Mouse (Mus musculus) midbrain, embryonic 16.5 days (tissue): ENCODE results near the gene Hspb6. TPM values are rescaled to one million over a fixed set of nuclear protein-coding genes. Genes with fewer than 3 reads are reported as not detected.
A peak's percentile ranks its signal among the peaks of the same experiment; 100 is the strongest.

ENCODE experiments used
- ATAC-seq: fragments of 200-750 bp; cut with Nextera tagmentation; 2 replicates; pipeline ENCODE4 v1.8.0; 2017; ENCODE audit warnings: moderate TSS enrichment
- H3K27ac ChIP-seq: fragments of 300-500 bp; sonication (generic); 2 replicates; pipeline ENCODE4 v1.5.1; 2014; ENCODE audit warnings: mild to moderate bottlenecking, low read length, mixed read lengths
- H3K27me3 ChIP-seq: fragments of 300-500 bp; sonication (generic); 2 replicates; pipeline ENCODE4 v1.6.1; 2014; ENCODE audit warnings: low read depth, low read length, mixed read lengths; ENCODE audit not compliant: control insufficient read depth, insufficient read depth
- H3K36me3 ChIP-seq: fragments of 300-500 bp; sonication (generic); 2 replicates; pipeline ENCODE4 v1.6.1; 2014; ENCODE audit warnings: mild to moderate bottlenecking, low read length, moderate library complexity, mixed read lengths; ENCODE audit not compliant: control insufficient read depth, insufficient read depth
- H3K4me1 ChIP-seq: fragments of 300-500 bp; sonication (generic); 2 replicates; pipeline ENCODE4 v1.6.1; 2014; ENCODE audit warnings: mild to moderate bottlenecking, low read length, mixed read lengths; ENCODE audit not compliant: control insufficient read depth, insufficient read depth
- H3K4me2 ChIP-seq: fragments of 300-500 bp; sonication (generic); 2 replicates; pipeline ENCODE4 v1.6.1; 2014; ENCODE audit warnings: mild to moderate bottlenecking, low read length, mixed read lengths
- H3K4me3 ChIP-seq: fragments of 300-500 bp; sonication (generic); 2 replicates; pipeline ENCODE4 v1.5.1; 2014; ENCODE audit warnings: low read depth, mild to moderate bottlenecking, low read length, moderate library complexity, mixed read lengths
- H3K9ac ChIP-seq: fragments of 300-500 bp; sonication (generic); 2 replicates; pipeline ENCODE4 v1.6.1; 2014; ENCODE audit warnings: low read depth, low read length, mixed read lengths
- H3K9me3 ChIP-seq: fragments of 300-500 bp; sonication (generic); replicated peaks from 2 replicates; pipeline ENCODE4 v1.6.1; 2014; ENCODE audit warnings: mild to moderate bottlenecking, low read length, mixed read lengths; ENCODE audit not compliant: control insufficient read depth, poor library complexity, severe bottlenecking
- WGBS: fragments of 180-500 bp; shearing (Covaris S2); extraction: QIAGEN DNeasy Blood & Tissue Kit; methylation state at CpG from one replicate; pipeline ENCODE4 v1.1.7; 2014; 5-methylcytosine and 5-hydroxymethylcytosine counted together
- polyA plus RNA-seq: library from polyadenylated mRNA; unstranded; fragments of >200 nt; fragmentation: Nextera tagmentation; extraction: Ambion mirVana; gene quantifications from 2 replicates; pipeline ENCODE4 v1.2.1, GENCODE M21; 2015

Gene Hspb6
- 7.5 and 11.2 TPM in 2 replicates for polyA plus RNA-seq

DNA sequence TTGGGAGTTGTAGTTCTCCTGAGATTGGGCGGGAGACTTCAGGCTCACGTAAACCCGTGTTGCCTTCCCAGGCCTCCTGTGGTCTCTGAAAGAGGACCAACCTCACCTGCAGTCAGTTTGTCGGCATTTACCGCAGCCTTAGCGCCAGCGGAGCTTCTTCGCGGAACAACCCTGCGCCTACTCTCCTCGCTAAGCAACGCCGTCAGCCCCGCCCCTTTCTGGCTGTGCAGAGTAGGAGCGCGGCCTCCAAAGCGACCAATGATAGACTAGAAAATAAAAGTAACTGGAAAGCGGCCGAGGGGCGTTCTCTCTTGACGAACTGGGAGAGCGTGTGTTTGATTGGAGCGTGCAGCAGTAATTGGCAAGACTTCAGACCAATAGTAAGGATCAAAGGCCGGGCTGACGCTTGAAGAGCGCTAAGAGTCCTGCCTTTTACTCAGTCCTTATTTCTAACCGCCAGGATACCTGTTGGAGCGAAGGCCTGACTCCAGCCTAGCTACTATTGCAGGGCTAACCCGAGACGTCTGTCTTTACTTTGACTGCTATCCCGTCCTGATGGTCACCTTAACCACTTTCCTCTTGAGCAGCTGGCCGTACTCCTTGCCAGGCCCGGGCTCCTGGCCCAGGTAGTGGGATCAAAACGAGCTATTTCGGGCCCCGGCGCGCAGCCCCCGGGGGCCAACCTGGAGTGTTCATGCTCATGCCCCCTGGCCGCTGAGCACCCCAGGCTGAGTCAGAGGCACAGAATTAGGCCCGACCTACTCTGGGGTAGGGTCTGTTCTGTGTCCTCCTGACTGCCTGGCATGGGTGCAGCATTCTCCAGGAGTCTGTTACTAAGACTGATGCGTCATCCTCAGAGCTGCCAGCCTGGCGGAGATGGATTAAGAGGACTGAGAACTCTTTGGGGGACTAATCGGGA is at the start of gene Hspb6, which contains the start of gene Proser3:
Gene Hspb6 (plus strand): TSS at position 77 of the 919 bp plus-strand sequence.
Gene Proser3 (minus strand): TSS at position 198 of the 919 bp plus-strand sequence.
- Histone ChIP-seq H3K9ac (peak within 1 kb of the TSS; percentile 65), H3K4me3 (peak within 1 kb of the TSS; percentile 54), H3K27me3 (no peaks in the 10 kb centered on the region), H3K27ac (peak within 1 kb of the TSS; percentile 93), H3K36me3 (peaks cover 19% of the 10 kb centered on the region), H3K4me2 (peak within 1 kb of the TSS; percentile 88), H3K4me1 (peaks cover 11% of the 10 kb centered on the region), H3K9me3 (no peaks in the 10 kb centered on the region)
- peak; percentile 96 for ATAC-seq
- under 1% methylated on average over 44 of the region's 44 CpGs for WGBS

DNA sequence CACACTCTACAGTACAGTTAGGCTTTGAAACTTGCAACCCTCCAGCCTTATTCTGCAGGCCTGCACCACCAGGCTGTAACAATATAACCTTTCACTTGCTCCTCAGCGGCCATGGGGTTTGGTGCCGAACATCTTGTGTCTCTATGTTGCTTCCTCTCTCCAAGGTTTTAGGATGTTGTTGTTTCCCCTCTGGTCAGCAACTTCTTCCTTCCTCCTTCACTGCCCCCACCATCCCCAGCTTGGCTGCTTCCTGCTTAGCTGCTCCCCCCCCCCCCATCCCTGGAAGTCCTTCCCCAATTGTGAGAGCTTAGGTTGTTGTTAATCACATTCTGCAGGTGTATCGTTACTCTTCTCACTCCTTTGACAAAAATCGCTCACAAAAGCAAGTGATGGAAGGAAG is 43.9 kb upstream of the Hspb6 start:
- no peak overlapping the region for H3K4me3 ChIP-seq
- no peak for ATAC-seq
- H3K36me3 ChIP-seq, result no peaks in the 10 kb centered on the region
- H3K9ac ChIP-seq, result no peak overlapping the region
- WGBS, result 71% methylated on average over 4 of the region's 4 CpGs
- H3K27ac ChIP-seq, result no peak overlapping the region
- H3K4me2 ChIP-seq, result no peak overlapping the region
- H3K4me1 ChIP-seq, result no peaks in the 10 kb centered on the region
- H3K27me3 ChIP-seq, result no peaks in the 10 kb centered on the region
- no peaks in the 10 kb centered on the region for H3K9me3 ChIP-seq

DNA sequence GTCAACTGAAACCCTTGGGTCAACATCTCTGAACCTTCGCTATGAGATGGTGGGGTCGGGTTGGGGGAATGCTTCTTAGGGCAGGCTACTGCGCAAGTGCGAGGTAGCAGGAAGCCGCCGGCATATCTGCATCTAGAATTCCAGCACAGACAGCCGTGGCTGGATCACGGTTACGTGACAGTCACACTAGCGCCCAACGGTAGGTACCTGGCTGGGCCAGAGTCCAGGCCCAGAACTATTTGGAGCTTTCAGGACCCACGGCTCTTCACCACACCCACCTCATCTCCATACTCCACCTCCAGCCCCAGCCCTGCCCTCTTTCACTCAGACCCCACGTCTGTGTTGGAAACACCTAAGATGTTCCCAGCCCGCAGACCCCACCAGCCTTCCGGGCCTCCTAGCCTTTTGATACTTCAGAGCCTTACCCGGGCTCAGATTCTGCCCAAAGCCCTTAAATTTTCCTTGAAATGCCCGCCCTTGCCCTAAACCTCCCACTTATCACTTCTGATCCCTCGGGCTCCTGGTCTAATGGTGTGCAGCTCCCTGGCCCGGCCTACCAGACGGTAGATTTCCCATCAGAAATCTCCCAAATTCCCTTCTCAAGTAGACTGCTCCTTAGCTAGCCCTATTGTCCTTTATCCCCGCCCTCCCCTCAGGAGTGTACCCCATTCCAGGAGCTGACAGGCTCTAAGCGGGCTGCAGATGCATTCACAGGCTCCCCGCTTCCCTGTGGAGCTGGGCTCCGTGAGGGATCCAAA is 36.8 kb upstream of the Hspb6 start:
- H3K4me2 ChIP-seq, result no peak overlapping the region
- H3K4me3 ChIP-seq, result no peak overlapping the region
- no peaks in the 10 kb centered on the region; the same call in 1 of the 2 replicates for H3K4me1 ChIP-seq
- ATAC-seq, result no peak
- H3K27ac ChIP-seq, result no peak overlapping the region
- no peak overlapping the region for H3K9ac ChIP-seq
- no peaks in the 10 kb centered on the region for H3K27me3 ChIP-seq
- no peaks in the 10 kb centered on the region for H3K36me3 ChIP-seq
- WGBS, result 54% methylated on average over 24 of the region's 24 CpGs
- H3K9me3 ChIP-seq, result no peaks in the 10 kb centered on the region

DNA sequence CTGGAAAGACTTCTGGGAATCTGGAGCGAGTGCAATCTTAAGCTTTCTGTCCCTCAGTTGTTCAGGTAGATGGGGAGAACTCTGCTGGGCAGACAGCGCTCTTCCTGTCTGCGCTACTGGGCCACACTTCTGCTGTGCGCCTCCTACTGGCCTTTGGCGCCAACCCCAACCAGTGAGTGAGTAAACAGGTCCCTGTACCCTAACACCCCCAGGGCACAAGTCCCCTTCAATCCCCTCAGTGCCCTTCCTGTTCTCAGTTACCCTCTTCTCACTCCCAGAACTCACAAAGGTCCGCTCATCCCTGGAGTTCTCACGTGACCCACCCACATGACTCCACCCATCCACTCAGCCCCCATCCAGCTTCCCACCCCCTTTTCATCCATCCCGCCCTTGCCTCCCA is 33.7 kb upstream of the Hspb6 start:
- peaks cover 8% of the 10 kb centered on the region for H3K36me3 ChIP-seq
- H3K4me2 ChIP-seq, result no peak overlapping the region
- WGBS, result 44% methylated on average over 8 of the region's 8 CpGs
- no peak overlapping the region for H3K27ac ChIP-seq
- no peaks in the 10 kb centered on the region for H3K9me3 ChIP-seq
- ATAC-seq, result no peak
- no peaks in the 10 kb centered on the region; the same call in 1 of the 2 replicates for H3K4me1 ChIP-seq
- H3K9ac ChIP-seq, result no peak overlapping the region
- H3K27me3 ChIP-seq, result no peaks in the 10 kb centered on the region
- H3K4me3 ChIP-seq, result no peak overlapping the region

DNA sequence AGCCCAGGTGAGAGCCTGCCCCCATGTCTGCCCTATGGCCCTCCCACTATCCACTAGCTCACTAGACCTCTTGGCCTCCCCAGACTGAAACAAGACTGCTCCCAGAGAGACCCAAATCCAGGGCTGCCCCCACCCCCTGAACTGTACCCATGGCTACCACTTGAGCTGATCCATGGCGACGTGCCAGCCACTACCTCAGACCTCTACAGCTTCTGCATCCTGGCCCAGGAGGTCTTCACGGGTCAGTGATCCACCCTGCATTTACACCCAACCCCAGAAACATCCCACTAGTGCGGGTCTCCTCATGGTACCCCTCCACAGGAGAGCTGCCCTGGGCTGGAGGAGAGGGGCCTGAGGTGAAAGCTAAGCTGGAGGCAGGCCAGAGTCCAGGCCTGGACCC is 31.6 kb upstream of the Hspb6 start:
- H3K27me3 ChIP-seq, result no peaks in the 10 kb centered on the region
- H3K36me3 ChIP-seq, result peaks cover 23% of the 10 kb centered on the region
- no peak overlapping the region for H3K27ac ChIP-seq
- no peaks in the 10 kb centered on the region; the same call in 1 of the 2 replicates for H3K4me1 ChIP-seq
- no peaks in the 10 kb centered on the region for H3K9me3 ChIP-seq
- no peak overlapping the region for H3K4me2 ChIP-seq
- whole genome bisulfite sequencing, result 37% methylated on average over 4 of the region's 4 CpGs
- H3K9ac ChIP-seq, result no peak overlapping the region
- peak; percentile 18 for ATAC-seq
- H3K4me3 ChIP-seq, result no peak overlapping the region

DNA sequence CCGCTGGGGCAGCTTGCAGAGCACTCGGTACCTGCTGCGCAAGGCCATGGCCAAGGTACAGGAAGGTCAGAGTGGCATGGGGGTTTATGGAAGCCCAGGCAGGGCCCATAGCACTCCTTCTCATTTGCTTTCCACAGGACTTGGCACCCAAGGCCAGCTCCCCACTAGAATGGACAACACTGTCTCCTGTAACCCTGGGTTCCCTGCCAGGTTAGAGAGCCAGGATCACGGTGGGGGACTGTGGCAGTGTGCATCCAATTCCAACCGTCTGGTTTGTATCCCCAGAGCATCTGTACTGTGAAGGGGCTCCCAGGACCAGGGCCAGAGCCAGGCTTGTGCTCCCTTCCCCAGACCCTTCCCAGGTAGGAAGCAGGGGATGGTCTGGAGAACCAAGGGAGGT is 31.1 kb upstream of the Hspb6 start:
- Histone ChIP-seq H3K9ac (no peak overlapping the region), H3K27ac (no peak overlapping the region), H3K4me1 (no peaks in the 10 kb centered on the region; the same call in 1 of the 2 replicates), H3K4me3 (no peak overlapping the region), H3K4me2 (no peak overlapping the region), H3K9me3 (no peaks in the 10 kb centered on the region), H3K36me3 (peaks cover 27% of the 10 kb centered on the region), H3K27me3 (no peaks in the 10 kb centered on the region)
- 62% methylated on average over 5 of the region's 5 CpGs for WGBS
- peak; percentile 6; the same call in 1 of the 2 replicates for ATAC-seq

DNA sequence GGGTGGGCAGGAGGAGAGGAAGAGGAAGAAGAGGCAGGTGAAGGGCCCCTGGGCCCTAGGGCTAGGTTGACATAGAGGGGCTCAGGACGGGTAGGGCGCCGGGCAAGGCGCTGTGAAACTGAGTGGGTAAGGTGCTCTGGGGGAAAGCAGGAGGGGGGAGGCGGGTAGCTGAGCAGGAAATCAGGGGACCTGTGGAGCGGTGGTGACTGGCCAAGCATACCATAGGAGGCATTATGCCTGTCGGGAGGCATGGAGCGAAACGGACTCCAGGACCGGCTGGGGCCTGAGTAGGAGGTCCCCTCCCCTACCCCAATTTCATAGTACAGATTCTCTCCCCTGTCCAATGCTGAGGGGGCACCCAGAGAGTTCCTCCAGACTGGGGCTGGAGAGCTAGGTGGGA is 29.1 kb upstream of the Hspb6 start:
- 76% methylated on average over 10 of the region's 10 CpGs for WGBS
- Histone ChIP-seq H3K27ac (no peak overlapping the region), H3K4me1 (no peaks in the 10 kb centered on the region; the same call in 1 of the 2 replicates), H3K9me3 (no peaks in the 10 kb centered on the region), H3K4me2 (no peak overlapping the region), H3K4me3 (no peak overlapping the region), H3K9ac (no peak overlapping the region), H3K27me3 (no peaks in the 10 kb centered on the region), H3K36me3 (peaks cover 39% of the 10 kb centered on the region)
- ATAC-seq, result no peak

DNA sequence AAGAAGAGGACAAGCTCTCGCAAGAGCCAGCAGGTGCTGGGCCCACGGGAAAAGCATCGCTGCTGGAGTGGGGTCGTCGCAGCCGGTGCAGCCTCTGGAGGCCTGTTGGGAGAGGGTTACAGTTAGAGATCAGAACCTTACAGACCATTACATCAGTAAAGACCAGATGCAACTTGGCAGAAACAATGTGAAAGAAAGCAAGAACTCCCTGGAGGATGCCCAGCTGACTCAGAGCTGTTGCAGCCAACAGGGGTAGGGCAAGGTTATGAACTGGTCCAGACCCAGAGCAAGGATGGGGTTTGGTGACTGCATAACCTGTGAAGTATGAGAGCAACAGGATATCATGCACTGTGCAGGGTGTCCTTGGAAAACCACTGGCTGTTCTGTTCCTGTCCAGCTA is 27.5 kb upstream of the Hspb6 start:
- H3K4me3 ChIP-seq, result no peak overlapping the region
- H3K9me3 ChIP-seq, result no peaks in the 10 kb centered on the region
- no peaks in the 10 kb centered on the region; the same call in 1 of the 2 replicates for H3K4me1 ChIP-seq
- no peaks in the 10 kb centered on the region for H3K27me3 ChIP-seq
- no peak overlapping the region for H3K9ac ChIP-seq
- no peak overlapping the region for H3K27ac ChIP-seq
- WGBS, result 83% methylated on average over 6 of the region's 6 CpGs
- H3K36me3 ChIP-seq, result peaks cover 54% of the 10 kb centered on the region
- no peak overlapping the region for H3K4me2 ChIP-seq
- no peak for ATAC-seq
